Mouse (Mus musculus): ENCODE measurements around the gene Mef2a. TPM values are rescaled to one million over a fixed set of nuclear protein-coding genes. Genes with fewer than 3 reads are reported as not detected.

The Mef2a gene
- polyA plus RNA-seq, 1 experiment from 2014 or later = 31.6 TPM

DNA sequence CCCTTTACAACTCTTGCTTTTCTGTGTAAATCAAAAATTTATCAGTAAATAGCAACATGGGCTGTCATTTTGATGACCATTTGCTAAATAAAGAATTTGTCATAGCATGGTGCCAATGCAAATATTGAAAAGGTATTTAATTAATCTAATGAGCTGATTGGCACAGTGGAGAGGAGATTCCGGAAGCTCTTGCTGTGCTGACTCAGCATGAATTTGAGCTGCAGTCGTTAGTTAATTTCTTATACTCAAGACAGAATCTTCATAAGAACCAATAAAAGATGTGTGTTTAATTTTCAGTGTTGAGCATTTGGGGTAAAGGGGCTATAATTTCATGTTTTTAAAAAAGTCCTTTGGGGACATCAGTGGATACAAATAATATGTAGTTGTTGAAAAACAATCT is 31.5 kb upstream of the Mef2a start:
- H3K4me2 ChIP-seq (ENCODE audit: low read depth) = no peak overlapping the region
- no peaks in the 10 kb centered on the region for H3K36me3 ChIP-seq (ENCODE audit: control insufficient read depth, insufficient read depth, low read length)
- no peak overlapping the region for H3K9ac ChIP-seq (ENCODE audit: low read length)
- no peak overlapping the region for H3K27ac ChIP-seq (ENCODE audit: low read depth, low read length)
- no peaks in the 10 kb centered on the region for H3K9me3 ChIP-seq (ENCODE audit: control insufficient read depth, low read length)
- DNase-seq (ENCODE audit: low spot score) (no peak), ATAC-seq (ENCODE audit: insufficient read depth, low FRiP score, low TSS enrichment) (no peak)
- H3K4me3 ChIP-seq (ENCODE audit: low read depth, low read length) = no peak overlapping the region
- WGBS = 83% methylated on average over 2 of the region's 2 CpGs
- no peaks in the 10 kb centered on the region for H3K4me1 ChIP-seq (ENCODE audit: control insufficient read depth, insufficient read depth, low read length)
- H3K27me3 ChIP-seq (ENCODE audit: control insufficient read depth, insufficient read depth, low read length) = no peaks in the 10 kb centered on the region

DNA sequence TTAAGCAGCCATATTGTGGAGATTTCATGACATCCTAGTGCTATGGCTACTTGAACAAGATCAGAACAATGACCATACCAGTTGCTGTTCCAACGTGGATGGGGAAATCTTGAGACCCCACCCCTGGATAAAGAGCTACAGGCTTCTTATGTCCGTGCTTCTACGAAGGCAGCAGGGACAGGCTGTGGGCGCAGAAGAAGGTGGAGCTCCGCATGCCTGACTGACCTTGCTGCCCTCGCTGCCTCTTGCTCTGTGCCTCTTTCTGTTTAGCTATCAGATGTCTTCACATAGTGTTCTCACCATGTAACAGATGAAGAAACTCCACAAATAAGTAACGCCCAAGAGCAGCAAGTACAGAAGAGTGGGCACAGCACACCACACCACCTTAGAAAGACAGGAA is 29.7 kb upstream of the Mef2a start:
- Histone ChIP-seq H3K9me3 (ENCODE audit: control insufficient read depth, low read length) (no peaks in the 10 kb centered on the region), H3K4me2 (ENCODE audit: low read depth) (no peak overlapping the region), H3K4me3 (ENCODE audit: low read depth, low read length) (no peak overlapping the region), H3K9ac (ENCODE audit: low read length) (no peak overlapping the region), H3K4me1 (ENCODE audit: control insufficient read depth, insufficient read depth, low read length) (no peaks in the 10 kb centered on the region), H3K27me3 (ENCODE audit: control insufficient read depth, insufficient read depth, low read length) (no peaks in the 10 kb centered on the region), H3K36me3 (ENCODE audit: control insufficient read depth, insufficient read depth, low read length) (no peaks in the 10 kb centered on the region), H3K27ac (ENCODE audit: low read depth, low read length) (no peak overlapping the region)
- 72% methylated on average over 7 of the region's 7 CpGs for WGBS
- no peak for ATAC-seq (ENCODE audit: insufficient read depth, low FRiP score, low TSS enrichment)
- no peak for DNase-seq (ENCODE audit: low spot score)

GRCm38 (mm10) chr7:67401379-67401778 is 28.7 kb upstream of the Mef2a start:
- Histone ChIP-seq H3K27me3 (ENCODE audit: control insufficient read depth, insufficient read depth, low read length) (no peaks in the 10 kb centered on the region), H3K4me1 (ENCODE audit: control insufficient read depth, insufficient read depth, low read length) (no peaks in the 10 kb centered on the region), H3K4me3 (ENCODE audit: low read depth, low read length) (no peak overlapping the region), H3K9ac (ENCODE audit: low read length) (no peak overlapping the region), H3K27ac (ENCODE audit: low read depth, low read length) (no peak overlapping the region), H3K9me3 (ENCODE audit: control insufficient read depth, low read length) (no peaks in the 10 kb centered on the region), H3K36me3 (ENCODE audit: control insufficient read depth, insufficient read depth, low read length) (no peaks in the 10 kb centered on the region), H3K4me2 (ENCODE audit: low read depth) (no peak overlapping the region)
- WGBS = 65% methylated on average over 5 of the region's 5 CpGs
- DNase-seq (ENCODE audit: low spot score) = no peak
- ATAC-seq (ENCODE audit: insufficient read depth, low FRiP score, low TSS enrichment) = no peak

- Histone ChIP-seq H3K4me2 (ENCODE audit: low read depth) (no peak overlapping the region), H3K4me3 (ENCODE audit: low read depth, low read length) (no peak overlapping the region), H3K9me3 (ENCODE audit: control insufficient read depth, low read length) (no peaks in the 10 kb centered on the region), H3K27me3 (ENCODE audit: control insufficient read depth, insufficient read depth, low read length) (no peaks in the 10 kb centered on the region), H3K9ac (ENCODE audit: low read length) (no peak overlapping the region), H3K36me3 (ENCODE audit: control insufficient read depth, insufficient read depth, low read length) (no peaks in the 10 kb centered on the region), H3K4me1 (ENCODE audit: control insufficient read depth, insufficient read depth, low read length) (no peaks in the 10 kb centered on the region), H3K27ac (ENCODE audit: low read depth, low read length) (no peak overlapping the region)
- ATAC-seq (ENCODE audit: insufficient read depth, low FRiP score, low TSS enrichment) = no peak
- WGBS = 73% methylated on average over 5 of the region's 5 CpGs
- DNase-seq (ENCODE audit: low spot score) = no peak
Observed at GRCm38 (mm10) chr7:67390760-67391159, 18.1 kb upstream of the Mef2a start.

- 80% methylated on average over 7 of the region's 7 CpGs for WGBS
- no peaks in the 10 kb centered on the region for H3K27me3 ChIP-seq (ENCODE audit: control insufficient read depth, insufficient read depth, low read length)
- no peak overlapping the region for H3K4me3 ChIP-seq (ENCODE audit: low read depth, low read length)
- no peaks in the 10 kb centered on the region for H3K4me1 ChIP-seq (ENCODE audit: control insufficient read depth, insufficient read depth, low read length)
- no peak for ATAC-seq (ENCODE audit: insufficient read depth, low FRiP score, low TSS enrichment)
- H3K27ac ChIP-seq (ENCODE audit: low read depth, low read length) = no peak overlapping the region
- no peaks in the 10 kb centered on the region for H3K9me3 ChIP-seq (ENCODE audit: control insufficient read depth, low read length)
- DNase-seq (ENCODE audit: low spot score) = no peak
- no peaks in the 10 kb centered on the region for H3K36me3 ChIP-seq (ENCODE audit: control insufficient read depth, insufficient read depth, low read length)
- H3K9ac ChIP-seq (ENCODE audit: low read length) = no peak overlapping the region
- H3K4me2 ChIP-seq (ENCODE audit: low read depth) = no peak overlapping the region
Observed at GRCm38 (mm10) chr7:67390095-67390494, 17.4 kb upstream of the Mef2a start.

DNA sequence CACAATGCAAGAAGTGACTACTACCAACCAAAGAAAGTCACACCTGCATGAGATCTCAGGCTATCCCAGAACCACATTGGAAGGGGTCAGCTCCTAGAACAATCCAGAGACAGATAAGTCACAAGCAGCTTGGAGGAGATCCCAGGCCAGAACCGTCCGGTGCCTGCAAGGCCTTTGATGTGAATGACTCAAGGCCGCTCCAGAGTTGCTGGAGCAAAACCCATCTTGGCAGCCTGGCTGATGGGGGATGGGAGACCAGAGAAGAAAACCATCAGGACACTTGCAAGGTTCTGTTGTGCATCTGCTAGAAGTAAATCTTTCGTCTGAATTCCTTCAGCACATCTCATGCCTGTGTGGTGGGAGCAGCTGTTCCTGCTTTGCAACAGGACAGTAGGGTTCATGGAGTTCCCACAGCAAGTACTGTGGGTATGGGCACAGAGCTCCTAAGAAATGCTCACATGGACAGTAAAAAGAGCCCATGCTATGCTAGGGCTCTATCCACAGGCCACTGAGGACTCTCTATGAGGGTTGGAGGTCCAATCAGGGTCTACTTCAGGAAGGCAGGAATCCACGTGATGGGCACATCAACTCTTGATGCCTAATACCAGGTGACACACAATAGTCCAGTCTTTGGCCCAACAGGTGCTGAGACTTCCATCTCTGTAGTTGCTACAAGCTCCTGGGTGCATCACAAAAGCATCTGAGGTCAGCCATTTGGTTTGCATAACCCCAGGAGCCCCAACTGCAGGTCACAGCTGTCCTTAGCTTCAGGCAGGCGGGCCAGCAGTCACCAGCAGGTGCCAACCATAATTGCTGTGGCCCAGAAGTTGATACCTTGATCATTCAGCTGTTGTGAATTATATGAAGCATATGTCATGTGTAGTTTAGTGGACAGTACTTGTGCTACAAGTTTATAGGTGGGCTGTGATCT is 12.5 kb upstream of the Mef2a start:
- Histone ChIP-seq H3K27ac (ENCODE audit: low read depth, low read length) (no peak overlapping the region), H3K4me1 (ENCODE audit: control insufficient read depth, insufficient read depth, low read length) (no peaks in the 10 kb centered on the region), H3K36me3 (ENCODE audit: control insufficient read depth, insufficient read depth, low read length) (no peaks in the 10 kb centered on the region), H3K4me2 (ENCODE audit: low read depth) (no peak overlapping the region), H3K4me3 (ENCODE audit: low read depth, low read length) (no peak overlapping the region), H3K27me3 (ENCODE audit: control insufficient read depth, insufficient read depth, low read length) (no peaks in the 10 kb centered on the region), H3K9me3 (ENCODE audit: control insufficient read depth, low read length) (no peaks in the 10 kb centered on the region), H3K9ac (ENCODE audit: low read length) (no peak overlapping the region)
- no peak for ATAC-seq (ENCODE audit: insufficient read depth, low FRiP score, low TSS enrichment)
- DNase-seq (ENCODE audit: low spot score) = no peak
- WGBS = 76% methylated on average over 6 of the region's 6 CpGs

- no peaks in the 10 kb centered on the region for H3K9me3 ChIP-seq (ENCODE audit: control insufficient read depth, low read length)
- H3K36me3 ChIP-seq (ENCODE audit: control insufficient read depth, insufficient read depth, low read length) = no peaks in the 10 kb centered on the region
- H3K4me3 ChIP-seq (ENCODE audit: low read depth, low read length) = no peak overlapping the region
- DNase-seq (ENCODE audit: low spot score) (no peak), ATAC-seq (ENCODE audit: insufficient read depth, low FRiP score, low TSS enrichment) (no peak)
- no peak overlapping the region for H3K4me2 ChIP-seq (ENCODE audit: low read depth)
- WGBS = 90% methylated on average over 6 of the region's 6 CpGs
- H3K27ac ChIP-seq (ENCODE audit: low read depth, low read length) = no peak overlapping the region
- no peaks in the 10 kb centered on the region for H3K4me1 ChIP-seq (ENCODE audit: control insufficient read depth, insufficient read depth, low read length)
- no peak overlapping the region for H3K9ac ChIP-seq (ENCODE audit: low read length)
- H3K27me3 ChIP-seq (ENCODE audit: control insufficient read depth, insufficient read depth, low read length) = no peaks in the 10 kb centered on the region
Observed at GRCm38 (mm10) chr7:67380174-67381129, 7.8 kb upstream of the Mef2a start.

DNA sequence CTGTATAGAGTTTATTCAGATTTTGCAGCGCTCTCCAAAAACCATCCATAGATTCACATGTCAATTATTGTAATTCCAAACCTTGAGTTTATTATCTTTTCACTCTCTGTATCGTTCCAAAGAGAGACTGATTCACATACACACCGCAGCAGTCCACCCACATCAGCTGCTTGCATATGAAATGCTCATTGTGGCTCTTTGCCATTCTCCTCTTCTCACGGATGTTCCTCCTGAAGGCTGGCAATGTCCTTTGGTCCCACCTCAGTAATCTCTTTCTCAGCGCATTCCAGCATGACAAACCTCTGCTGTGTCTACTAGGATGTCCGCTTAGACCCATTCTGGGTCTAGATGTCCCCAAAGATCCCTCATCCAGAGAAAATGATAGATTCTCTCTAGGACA is 4.1 kb upstream of the Mef2a start:
- no peaks in the 10 kb centered on the region for H3K27me3 ChIP-seq (ENCODE audit: control insufficient read depth, insufficient read depth, low read length)
- H3K9ac ChIP-seq (ENCODE audit: low read length) = no peak overlapping the region
- ATAC-seq (ENCODE audit: insufficient read depth, low FRiP score, low TSS enrichment) = no peak
- no peak for DNase-seq (ENCODE audit: low spot score)
- peaks cover 6% of the 10 kb centered on the region; the same call in 1 of the 2 replicates for H3K4me1 ChIP-seq (ENCODE audit: control insufficient read depth, insufficient read depth, low read length)
- no peak overlapping the region for H3K4me2 ChIP-seq (ENCODE audit: low read depth)
- no peak overlapping the region for H3K27ac ChIP-seq (ENCODE audit: low read depth, low read length)
- WGBS = 88% methylated on average over 6 of the region's 6 CpGs
- H3K36me3 ChIP-seq (ENCODE audit: control insufficient read depth, insufficient read depth, low read length) = no peaks in the 10 kb centered on the region
- no peaks in the 10 kb centered on the region for H3K9me3 ChIP-seq (ENCODE audit: control insufficient read depth, low read length)
- no peak overlapping the region for H3K4me3 ChIP-seq (ENCODE audit: low read depth, low read length)

Data from neural tube, embryonic 11.5 days (tissue).